Mouse (Mus musculus) urinary bladder, postnatal 25 days (tissue): ENCODE data around the gene Stat3.

Source experiments
- DNase-seq: peaks from one replicate; pipeline ENCODE4 v3.0.0; 2022; ENCODE audit warnings: low spot score

Stat3 gene

DNA sequence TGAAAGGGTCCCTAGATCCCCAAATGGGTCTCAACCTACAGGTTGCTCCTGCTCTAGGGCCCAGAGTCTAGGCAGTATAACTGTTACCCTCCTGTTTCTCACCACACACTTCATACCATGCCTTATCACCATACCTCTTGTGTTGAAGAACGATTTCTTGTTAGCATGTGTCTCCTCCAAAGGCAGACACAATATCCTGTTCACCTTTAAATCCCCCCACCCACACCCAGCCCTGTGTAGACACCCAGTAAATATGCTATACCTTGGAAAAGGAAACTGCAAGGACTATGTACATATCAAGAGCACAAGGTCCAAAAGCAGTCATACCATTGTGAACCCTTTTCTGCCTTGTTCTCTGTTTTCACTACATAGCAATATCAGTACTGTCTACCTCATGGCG lies 87.3 kb downstream of the Stat3 start:
- DNase-seq: no peak

DNA sequence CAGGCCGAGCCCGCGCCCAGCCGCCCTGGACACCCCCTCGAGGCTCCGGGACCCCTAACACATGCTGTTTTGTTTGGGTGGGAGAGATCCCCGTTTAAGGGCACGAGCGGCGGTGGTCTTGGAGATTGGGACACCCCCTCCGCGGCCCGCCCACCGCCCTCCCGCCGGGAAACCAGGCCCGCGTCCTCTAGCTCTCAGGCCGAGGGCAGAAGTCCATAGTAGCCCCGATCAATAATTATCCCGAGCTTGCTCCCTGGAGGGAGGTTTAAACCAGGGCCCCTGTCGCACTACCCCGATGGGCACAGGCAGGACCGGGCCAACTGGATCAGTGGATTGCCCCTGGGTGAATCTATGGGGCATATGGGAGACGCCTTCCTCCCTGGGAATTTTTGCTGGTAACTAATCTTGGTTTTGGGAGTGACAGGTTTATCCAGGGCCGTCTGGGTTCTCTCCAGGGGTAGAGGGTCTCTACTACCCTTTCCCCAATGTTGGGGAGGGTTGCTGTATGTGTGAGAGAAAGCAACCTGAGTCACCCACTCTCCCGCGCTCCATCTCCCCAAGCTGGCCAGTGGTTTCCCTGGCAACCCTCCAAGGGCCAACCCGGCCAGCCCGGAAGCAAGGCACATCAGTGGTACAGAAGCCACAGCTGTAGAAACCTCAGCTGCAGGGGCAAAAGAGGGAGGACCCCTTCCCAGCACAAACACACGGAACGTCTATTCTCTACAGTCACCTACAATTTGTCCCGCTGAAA lies 88.4 kb downstream of the Stat3 start:
- DNase-seq: peak; percentile 63

DNA sequence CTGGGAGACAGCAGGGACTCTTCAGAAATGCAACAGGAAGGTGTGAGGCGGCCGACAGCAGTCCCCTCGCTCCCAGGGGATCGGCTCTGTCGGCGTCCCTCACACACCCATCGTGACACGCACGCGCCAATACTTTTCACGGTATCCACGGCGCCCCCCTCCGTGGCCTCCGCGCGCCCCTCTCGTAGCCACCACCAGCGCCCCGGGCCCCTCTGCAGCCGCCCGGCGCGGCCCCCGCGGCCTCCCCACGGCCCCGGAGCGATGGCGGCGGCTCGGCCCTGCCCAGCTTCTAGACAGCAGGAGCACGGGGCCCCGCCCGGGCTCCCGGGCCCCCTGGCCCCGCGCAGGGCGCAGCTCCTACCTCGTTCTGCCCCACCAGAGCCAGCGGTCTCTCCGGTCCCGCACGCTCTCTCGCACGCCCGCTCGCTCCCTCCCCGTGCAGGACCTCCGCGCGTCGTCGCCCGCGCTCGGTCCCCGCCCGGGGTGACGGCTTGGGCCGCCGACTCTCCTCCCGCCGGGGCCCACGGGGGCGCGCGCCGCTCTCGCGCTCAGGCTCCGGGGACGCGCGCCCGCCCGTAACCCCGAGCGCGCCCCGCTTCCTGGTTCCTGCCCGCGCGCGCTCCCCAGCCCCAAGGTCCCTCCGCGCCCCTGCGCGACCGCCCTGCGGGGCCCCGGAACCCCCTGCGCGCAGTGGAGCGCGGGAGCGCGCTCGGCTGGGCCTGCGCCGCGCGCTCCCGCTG lies 89.1 kb downstream of the Stat3 start, which contains the start of gene Stat5b:
Gene Stat5b (minus strand): TSS at position 687 of the 740 bp plus-strand sequence.
- peak; percentile 71 for DNase-seq

DNA sequence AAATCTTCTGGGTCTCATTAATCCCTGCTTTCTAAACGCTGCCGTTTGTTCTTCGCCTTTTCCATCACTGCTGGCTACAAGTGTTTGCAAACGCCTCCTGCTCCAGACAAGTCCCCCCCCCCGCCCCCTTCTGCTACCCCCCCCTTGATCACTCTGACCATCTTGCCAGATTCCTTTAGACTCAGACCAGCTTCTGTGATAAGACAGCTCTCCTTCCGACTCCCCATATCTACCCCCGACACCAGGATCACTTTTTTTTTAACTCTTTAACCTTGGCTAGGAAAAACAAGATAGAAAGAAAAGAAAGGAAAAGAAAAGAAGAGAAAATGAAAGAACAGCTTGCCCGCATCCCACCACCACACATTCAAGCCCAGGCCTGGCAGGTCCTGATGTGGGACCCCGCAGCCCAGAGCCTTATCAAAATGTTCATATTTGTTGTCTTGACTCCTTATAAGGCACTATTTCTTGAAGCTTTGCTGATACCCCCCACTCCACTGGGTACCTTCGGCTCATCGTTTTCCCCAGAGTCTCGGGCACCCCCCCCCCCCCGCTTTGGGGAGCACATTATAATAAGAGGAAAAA lies 89.8 kb downstream of the Stat3 start:
- DNase-seq: no peak

DNA sequence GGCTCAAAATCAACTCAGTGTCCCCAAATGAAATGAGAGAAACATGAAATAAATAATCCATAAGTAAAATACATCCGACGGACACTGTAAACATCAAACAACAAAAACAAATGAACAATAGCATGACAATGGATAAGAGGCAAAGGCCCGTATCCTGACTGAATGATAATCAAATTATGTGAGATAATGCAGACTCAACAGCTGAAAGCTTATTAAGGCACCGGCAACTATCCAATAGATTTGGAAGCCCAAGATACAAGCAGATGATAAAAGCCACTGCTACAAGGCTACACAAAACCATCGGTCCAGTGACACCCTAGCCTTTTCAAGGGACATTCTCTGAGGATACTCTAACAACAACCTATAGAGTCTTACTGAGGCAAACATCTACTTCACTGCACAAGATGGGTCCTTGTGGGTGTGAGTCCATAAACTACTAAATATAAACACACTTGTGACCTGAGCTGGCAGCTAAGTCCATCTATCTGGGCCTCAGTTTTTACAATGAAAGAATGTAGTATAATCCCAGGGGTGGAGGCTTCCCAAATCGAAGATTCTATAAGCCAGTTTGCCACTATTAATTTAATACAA lies 90.5 kb downstream of the Stat3 start:
- no peak for DNase-seq

DNA sequence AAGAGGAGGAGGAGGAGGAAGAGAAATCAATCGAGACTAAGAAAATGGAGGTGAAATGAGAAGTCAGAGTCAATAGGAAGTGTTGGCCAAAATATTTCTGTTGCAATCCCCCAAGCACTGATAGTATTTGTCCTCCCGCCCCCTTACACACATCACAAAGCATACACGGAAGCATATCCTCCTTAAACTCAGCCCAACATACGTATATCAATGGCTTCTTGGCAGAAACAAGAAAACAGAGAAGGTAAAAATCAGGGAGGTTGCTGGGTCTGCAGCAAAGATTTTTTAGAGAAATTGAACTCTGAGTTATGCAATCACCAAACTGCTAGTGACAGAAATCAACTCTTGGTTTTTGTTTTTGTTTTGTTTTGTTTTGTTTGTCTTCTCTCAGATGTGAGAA lies 91.3 kb downstream of the Stat3 start:
- DNase-seq: no peak

DNA sequence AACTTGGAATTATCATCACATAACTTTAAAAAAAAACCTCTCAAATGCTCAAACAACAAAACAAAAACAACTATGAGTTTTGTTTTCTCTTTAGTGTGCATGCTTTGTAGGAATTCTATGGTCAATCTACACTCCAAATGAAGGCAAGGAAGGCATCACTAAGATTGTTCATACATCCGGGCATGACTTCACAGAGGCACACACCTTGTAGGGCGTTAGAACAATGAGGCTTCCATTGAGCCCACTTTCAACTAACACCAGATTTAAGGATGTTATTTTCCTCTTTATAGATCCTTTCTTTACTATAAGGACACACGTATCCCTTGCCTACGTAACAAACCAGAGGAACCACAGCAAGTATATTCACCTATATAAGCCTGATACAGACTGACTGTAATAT lies 91.8 kb downstream of the Stat3 start:
- no peak for DNase-seq

DNA sequence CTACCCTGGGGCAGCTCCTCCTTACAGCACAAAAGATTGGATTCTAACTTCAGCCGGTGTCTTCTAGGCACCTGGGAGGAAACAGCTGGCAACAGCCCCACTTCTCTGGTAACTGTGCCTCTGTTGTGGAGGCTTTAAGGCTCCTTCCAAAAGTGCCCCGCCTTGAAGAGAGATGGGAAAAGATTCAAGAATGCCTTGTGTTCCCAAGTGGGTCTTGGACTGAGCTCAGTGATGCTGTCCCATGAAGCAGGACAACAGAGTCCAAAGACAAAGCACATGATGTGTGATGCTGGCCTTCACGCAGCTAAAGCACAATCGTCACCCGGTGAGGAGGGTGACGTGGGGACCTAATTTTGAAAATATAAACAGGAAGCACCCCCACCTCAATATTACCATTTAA lies 93.5 kb downstream of the Stat3 start:
- DNase-seq: no peak

DNA sequence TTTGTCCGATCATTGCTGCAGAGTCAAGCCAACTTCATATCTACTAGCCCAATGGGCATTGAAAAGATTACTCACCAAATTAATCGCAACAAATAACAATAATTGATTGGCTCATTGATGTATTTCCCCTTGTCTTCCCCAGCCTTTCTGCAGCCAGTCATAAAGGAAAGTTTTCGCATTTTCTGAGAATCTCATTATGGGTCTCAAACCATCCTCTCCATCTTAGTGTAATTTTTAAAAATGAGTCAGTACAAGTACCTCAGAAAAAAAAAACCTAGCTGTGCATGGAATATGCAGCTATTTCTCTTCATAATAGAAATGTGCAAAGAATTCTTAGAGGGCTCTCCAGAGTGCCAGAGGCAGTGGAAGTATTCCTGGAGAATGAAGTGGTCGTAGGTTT lies 95.2 kb downstream of the Stat3 start:
- DNase-seq: no peak

DNA sequence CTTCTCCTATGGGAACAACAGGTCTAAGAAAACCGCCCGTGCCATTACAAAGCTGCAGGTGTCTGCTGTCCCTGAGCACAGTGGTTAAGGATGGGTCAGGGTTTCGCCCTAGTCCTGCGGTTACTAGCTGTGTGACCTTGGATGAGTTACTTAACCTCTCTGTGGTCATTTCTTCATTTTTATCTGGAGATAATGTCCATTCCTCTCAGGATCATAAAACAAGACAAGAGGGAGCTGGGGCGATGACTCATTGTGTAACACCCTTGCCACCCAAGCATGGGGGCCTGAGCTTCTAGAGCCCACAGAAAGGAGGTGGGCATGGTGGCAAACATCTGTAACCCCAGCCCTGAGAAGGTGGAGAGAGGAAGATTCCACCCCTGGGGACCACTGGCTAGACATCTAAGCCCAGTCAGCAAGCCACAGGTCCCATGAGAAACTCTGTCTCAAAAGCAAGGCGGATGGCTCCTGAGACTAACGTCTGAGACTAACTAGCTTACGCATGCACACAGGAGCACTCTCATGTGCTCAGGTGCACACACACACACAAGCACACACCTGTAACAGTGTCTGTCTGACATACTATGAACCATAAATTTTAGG lies 96.2 kb downstream of the Stat3 start:
- no peak for DNase-seq

DNA sequence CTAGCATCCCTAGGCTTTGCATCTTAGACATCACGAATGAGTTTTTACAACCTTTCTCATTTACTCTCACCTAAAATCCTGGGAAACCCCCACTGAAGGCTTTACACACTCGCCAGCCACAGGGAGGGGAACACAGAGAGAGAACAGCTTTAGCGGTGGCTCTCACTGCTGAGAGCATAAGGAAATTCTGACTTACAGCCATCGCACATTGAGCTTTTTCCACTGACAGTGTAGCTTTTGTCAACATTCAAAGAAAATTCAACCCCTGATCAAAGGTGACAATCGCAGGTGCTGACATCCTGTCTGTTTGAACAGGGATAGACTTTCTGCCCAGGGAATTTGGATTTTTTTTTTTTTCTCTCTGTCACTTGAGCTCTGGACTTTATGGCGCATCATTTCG lies 97.3 kb downstream of the Stat3 start:
- no peak for DNase-seq

DNA sequence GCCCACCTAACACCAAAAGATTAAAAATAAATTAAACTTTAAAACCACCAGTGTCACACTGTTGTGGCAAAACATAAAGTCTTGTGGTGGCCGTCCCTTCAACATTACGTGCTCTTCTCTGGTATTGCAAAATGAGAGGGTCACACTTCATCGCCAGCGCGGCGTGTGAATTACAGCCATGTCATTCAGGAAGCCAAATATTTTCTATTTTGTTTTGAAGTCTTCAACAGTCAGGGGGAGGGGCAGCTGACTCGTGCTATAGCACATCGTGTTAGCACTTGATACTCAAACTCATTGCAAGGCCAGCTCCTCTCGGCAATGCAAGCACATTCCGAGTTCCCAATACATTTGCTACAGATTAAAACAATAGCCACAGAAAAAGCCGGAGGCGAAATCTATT lies 98.5 kb downstream of the Stat3 start:
- no peak for DNase-seq

DNA sequence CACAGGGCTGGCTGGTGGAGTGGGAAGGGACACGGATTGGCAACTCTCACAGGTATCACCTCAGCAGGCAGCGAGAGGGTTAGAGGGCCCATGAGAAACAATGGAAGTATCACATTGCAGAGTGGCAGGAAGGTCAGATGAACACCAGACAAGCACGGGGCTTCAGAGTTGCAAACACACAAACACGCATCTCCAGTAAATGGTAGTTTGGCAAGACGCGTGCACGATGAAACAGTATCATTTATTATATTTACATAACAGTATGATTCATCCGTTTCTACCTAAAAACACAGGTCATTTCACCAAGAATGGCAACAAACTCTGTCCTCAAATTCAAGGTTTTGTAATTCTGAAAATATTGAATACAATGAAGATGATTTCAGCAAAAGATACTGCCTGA lies 99.8 kb downstream of the Stat3 start:
- no peak for DNase-seq

DNA sequence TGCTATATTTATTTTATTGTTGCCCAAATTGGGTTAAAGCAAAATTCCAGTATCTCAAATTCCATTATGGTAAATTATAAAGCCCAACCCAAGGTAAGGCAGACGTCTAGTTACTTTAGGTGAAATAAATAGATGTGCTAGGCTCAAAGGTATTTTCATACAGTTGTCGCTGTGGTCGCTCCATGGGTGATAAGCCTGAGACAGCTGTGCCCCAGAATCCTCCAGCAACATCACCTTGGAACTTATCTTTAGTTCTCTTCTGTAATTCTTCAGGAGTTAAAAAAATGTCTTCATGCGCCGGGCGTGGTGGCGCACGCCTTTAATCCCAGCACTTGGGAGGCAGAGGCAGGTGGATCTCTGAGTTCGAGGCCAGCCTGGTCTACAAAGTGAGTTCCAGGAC lies 100.4 kb downstream of the Stat3 start:
- DNase-seq: no peak

DNA sequence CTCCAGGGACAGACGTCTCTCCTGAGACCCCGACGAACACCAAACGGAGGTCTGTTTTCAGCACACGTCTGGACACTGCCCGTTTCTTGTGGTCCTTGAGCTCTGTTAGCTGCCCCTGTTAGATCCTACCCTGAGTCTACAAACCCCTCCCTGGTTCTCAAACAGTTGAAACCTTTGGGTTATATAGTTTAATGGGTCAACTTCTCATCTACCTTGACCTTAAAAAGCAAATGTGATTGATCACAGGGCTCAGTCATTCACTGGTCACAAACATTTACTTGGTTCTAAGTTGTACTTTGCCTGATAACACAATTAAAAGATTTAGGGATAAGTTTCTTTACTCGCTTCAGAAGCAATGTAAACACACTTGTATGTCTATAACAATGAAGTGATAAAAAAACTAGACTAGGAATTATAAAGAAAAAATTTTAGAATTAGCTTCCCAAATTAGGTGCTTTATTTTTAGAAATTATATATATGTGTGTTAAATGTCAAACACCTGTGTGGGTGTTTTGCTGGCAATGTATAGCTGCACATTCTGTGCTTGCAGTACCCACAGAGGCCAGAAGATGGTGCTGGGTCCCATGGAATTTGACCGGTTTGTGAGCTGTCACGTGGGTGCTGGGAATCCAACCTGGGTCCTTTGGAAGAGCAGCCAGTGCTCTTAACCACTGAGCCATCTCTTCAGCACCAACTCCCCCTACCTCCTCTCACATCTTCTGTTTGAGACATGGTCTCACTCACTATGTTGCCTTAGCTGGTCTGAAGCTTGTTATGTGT lies 102.2 kb downstream of the Stat3 start:
- no peak for DNase-seq
